ENCODE assay signal across 22 mouse cellular contexts in genomic region chr4:82479394-82479793, GRCm38 (mm10).
DNase-seq lines count a peak whose midpoint lies in the region; ATAC-seq and TF ChIP-seq lines count a peak whose summit lies in the region.
"Had no signal": no experiment of that assay in that cellular context is flagged by ENCODE, and none has a peak within 500 bp of the region (broad histone marks: within the 10 kb centered on the region; RNA-seq: fewer than 3 reads in every experiment).

No protein-coding gene starts in this region.

- ATAC-seq in intestine, postnatal 0 days: no peak
- no peak for ATAC-seq in intestine, embryonic 16.5 days
- no peak for ATAC-seq in lung, embryonic 14.5 days (ENCODE audit: insufficient read depth)
- ATAC-seq: CD4-positive, CD25-positive, alpha-beta regulatory T cell, adult 4 months; forebrain, embryonic 16.5 days had no signal

- no peak for DNase-seq in lung, embryonic 14.5 days
- no peak for DNase-seq in lung, postnatal 14 days
- no peak for DNase-seq in ES-E14 (ENCODE audit: low read depth, low spot score)
- DNase-seq in brain, embryonic 14.5 days (ENCODE audit: low read depth): no peak
- DNase-seq in frontal cortex, adult 2 months (ENCODE audit: extremely low spot score in 1 of 2, low spot score in 1 of 2): no peak
- DNase-seq: adrenal gland, adult 2 months; cerebellum, adult 11 months; heart, postnatal 10 days; kidney, adult 8-10 months; left cerebral cortex, postnatal 4 days; lung, postnatal 4 days; right cerebral cortex, postnatal 14 days; thymus, postnatal 25 days had no signal

- TF ChIP-seq POLR2A in brain, embryonic 14.5 days (IDR thresholded peaks at IDR 0.05; ENCODE audit: borderline replicate concordance, extremely low read depth, insufficient read depth, insufficient read length, poor library complexity, severe bottlenecking): no peak

- no peak overlapping the region for H3K27ac ChIP-seq in intestine, postnatal 0 days (ENCODE audit: low read depth, low read length)
- H3K27ac ChIP-seq in intestine, embryonic 16.5 days (ENCODE audit: low read length): no peak overlapping the region
- H3K27ac ChIP-seq in lung, embryonic 14.5 days (ENCODE audit: low read depth): no peak overlapping the region
- H3K27ac ChIP-seq in ES-E14 (ENCODE audit: insufficient read depth, low read depth, low read length, poor library complexity, severe bottlenecking): no peak overlapping the region
- H3K27ac ChIP-seq: hindbrain, embryonic 14.5 days; liver, embryonic 15.5 days; midbrain, embryonic 10.5 days; neural tube, embryonic 13.5 days had no signal

- in situ Hi-C loops in ES-E14 (cut with MboI; ENCODE audit: low sequenced_read_pairs in 2 of 2, unreplicated experiment in 2 of 2): no loop called here

- WGBS in intestine, postnatal 0 days: 72% methylated on average over 4 of the region's 4 CpGs
- 65% methylated on average over 4 of the region's 4 CpGs for WGBS in intestine, embryonic 16.5 days
- 73% methylated on average over 4 of the region's 4 CpGs for WGBS in lung, embryonic 14.5 days

- no peaks in the 10 kb centered on the region for H3K36me3 ChIP-seq in intestine, postnatal 0 days (ENCODE audit: control insufficient read depth, insufficient read depth)
- no peaks in the 10 kb centered on the region for H3K36me3 ChIP-seq in intestine, embryonic 16.5 days (ENCODE audit: control insufficient read depth, insufficient read depth, low read length)
- H3K36me3 ChIP-seq in lung, embryonic 14.5 days (ENCODE audit: insufficient read depth): peaks cover 26% of the 10 kb centered on the region; the same call in 1 of the 2 replicates
- H3K36me3 ChIP-seq in ES-E14 (ENCODE audit: control insufficient read depth, insufficient read depth, low read length, poor library complexity, severe bottlenecking): no peaks in the 10 kb centered on the region
- H3K36me3 ChIP-seq: liver, embryonic 15.5 days; midbrain, embryonic 10.5 days had no signal

- H3K27me3 ChIP-seq in intestine, postnatal 0 days (replicated peaks; ENCODE audit: control insufficient read depth, insufficient read depth, low read length): no peaks in the 10 kb centered on the region
- H3K27me3 ChIP-seq in intestine, embryonic 16.5 days (replicated peaks; ENCODE audit: control insufficient read depth, insufficient read depth, low read length): no peaks in the 10 kb centered on the region
- H3K27me3 ChIP-seq in lung, embryonic 14.5 days (ENCODE audit: insufficient read depth, low read length): no peaks in the 10 kb centered on the region
- H3K27me3 ChIP-seq: liver, embryonic 15.5 days; neural tube, embryonic 13.5 days had no signal

- TF ChIP-seq CTCF in intestine, postnatal 0 days (IDR thresholded peaks at IDR 0.05; ENCODE audit: low read depth): peak; percentile 48
- peak; percentile 48 for TF ChIP-seq CTCF in lung, embryonic 14.5 days (IDR thresholded peaks at IDR 0.05; ENCODE audit: low read depth)
- TF ChIP-seq CTCF in brain, embryonic 14.5 days (IDR thresholded peaks at IDR 0.05; ENCODE audit: borderline replicate concordance, extremely low read depth, insufficient read depth, insufficient read length): peak; percentile 23; the same call in 1 of the 2 replicates

- no peak overlapping the region for H3K4me2 ChIP-seq in intestine, postnatal 0 days (replicated peaks; ENCODE audit: low read depth)
- no peak overlapping the region for H3K4me2 ChIP-seq in intestine, embryonic 16.5 days (ENCODE audit: low read depth, low read length)
- H3K4me2 ChIP-seq in lung, embryonic 14.5 days: no peak overlapping the region
- H3K4me2 ChIP-seq: hindbrain, embryonic 14.5 days; liver, embryonic 15.5 days; neural tube, embryonic 13.5 days had no signal

- no peaks in the 10 kb centered on the region for H3K4me1 ChIP-seq in intestine, postnatal 0 days (replicated peaks; ENCODE audit: control insufficient read depth, insufficient read depth, low read length)
- peaks cover 14% of the 10 kb centered on the region for H3K4me1 ChIP-seq in intestine, embryonic 16.5 days (ENCODE audit: control insufficient read depth, insufficient read depth, low read length)
- peaks cover 6% of the 10 kb centered on the region; the same call in 1 of the 2 replicates for H3K4me1 ChIP-seq in lung, embryonic 14.5 days (ENCODE audit: insufficient read depth)
- H3K4me1 ChIP-seq in ES-E14 (ENCODE audit: control insufficient read depth in 2 of 2, insufficient read depth in 2 of 2, low read length in 2 of 2, poor library complexity in 1 of 2): peaks cover 2 to 5% of the 10 kb centered on the region in 2 experiments; a peak in 2 of 4 replicates

- no peak overlapping the region for H3K9ac ChIP-seq in intestine, postnatal 0 days (ENCODE audit: low read depth, low read length)
- no peak overlapping the region for H3K9ac ChIP-seq in intestine, embryonic 16.5 days (ENCODE audit: low read depth, low read length)
- no peak overlapping the region for H3K9ac ChIP-seq in lung, embryonic 14.5 days
- no peak overlapping the region for H3K9ac ChIP-seq in ES-E14 (ENCODE audit: insufficient read depth, low read depth, low read length, poor library complexity, severe bottlenecking)
- H3K9ac ChIP-seq: hindbrain, embryonic 14.5 days; liver, embryonic 15.5 days; neural tube, embryonic 13.5 days had no signal

- no peak overlapping the region for H3K4me3 ChIP-seq in intestine, postnatal 0 days (ENCODE audit: low read depth, low read length)
- H3K4me3 ChIP-seq in intestine, embryonic 16.5 days (ENCODE audit: low read length): no peak overlapping the region
- no peak overlapping the region for H3K4me3 ChIP-seq in lung, embryonic 14.5 days (ENCODE audit: low read depth, low read length)
- H3K4me3 ChIP-seq in ES-E14 (ENCODE audit: insufficient read depth in 1 of 2, low read depth in 1 of 2, low read length in 2 of 2, poor library complexity in 1 of 2, severe bottlenecking in 1 of 2): no peak overlapping the region
- H3K4me3 ChIP-seq: erythroblast, embryonic 14.5 days; liver, embryonic 15.5 days; midbrain, embryonic 10.5 days; neural tube, embryonic 13.5 days had no signal

- H3K9me3 ChIP-seq in intestine, postnatal 0 days (ENCODE audit: control insufficient read depth): no peaks in the 10 kb centered on the region
- H3K9me3 ChIP-seq in intestine, embryonic 16.5 days (ENCODE audit: control insufficient read depth, low read length): no peaks in the 10 kb centered on the region
- no peaks in the 10 kb centered on the region for H3K9me3 ChIP-seq in lung, embryonic 14.5 days (ENCODE audit: low read depth, low read length)
- H3K9me3 ChIP-seq in ES-E14 (ENCODE audit: control insufficient read depth, insufficient read depth, low read depth, low read length): no peaks in the 10 kb centered on the region
- H3K9me3 ChIP-seq: liver, embryonic 15.5 days; midbrain, embryonic 10.5 days; neural tube, embryonic 13.5 days had no signal

TF ChIP-seq in ES-E14, 5 proteins besides CTCF, POLR2A, EP300 and RAD21:
- TF ChIP-seq ZNF384 (IDR thresholded peaks at IDR 0.05; ENCODE audit: low read depth, low read length) (no peak), ZC3H11A (IDR thresholded peaks at IDR 0.05; ENCODE audit: borderline replicate concordance, low read depth, low read length) (peak; percentile 63), CHD2 (IDR thresholded peaks at IDR 0.05; ENCODE audit: low read depth, low read length) (no peak), MAFK (IDR thresholded peaks at IDR 0.05; ENCODE audit: insufficient read depth, low read depth, low read length) (no peak), HCFC1 (IDR thresholded peaks at IDR 0.05; ENCODE audit: borderline replicate concordance, insufficient read depth, low read length) (no peak)
